Mouse (Mus musculus) adrenal gland, postnatal 36 days (tissue): ENCODE data around the gene Slc39a2. TPM values are rescaled to one million over a fixed set of nuclear protein-coding genes. Genes with fewer than 3 reads are reported as not detected.

Experiments
- DNase-seq, 2 experiments: peaks; one replicate each; pipeline ENCODE4 v3.0.0; 2021; ENCODE audit warnings: mixed read lengths in 1 of 2
- total RNA-seq, 2 experiments: library from RNA; stranded (reverse); gene quantifications; 2 replicates each; pipeline ENCODE4 v1.2.3; 2021

Gene Slc39a2
- total RNA-seq, 2 experiments from 2014 or later, result 0.33 to 0.99 TPM

- DNase-seq, result no peak
Measured at GRCm38 (mm10) chr14:51932092-51933020, 39.7 kb downstream of the Slc39a2 start.

- DNase-seq, result no peak
Measured at GRCm38 (mm10) chr14:51939005-51939404, 46.3 kb downstream of the Slc39a2 start.

- DNase-seq, result peak; percentile 61 to 65
Measured at GRCm38 (mm10) chr14:51940944-51941560, 48.4 kb downstream of the Slc39a2 start.

- DNase-seq, result peak in 1 of 2 experiments; percentile 35
Measured at GRCm38 (mm10) chr14:51941577-51941976, 48.9 kb downstream of the Slc39a2 start.

- DNase-seq, result no peak
Measured at GRCm38 (mm10) chr14:51942236-51942635, 49.5 kb downstream of the Slc39a2 start.

GRCm38 (mm10) chr14:51943336-51943735 lies 50.6 kb downstream of the Slc39a2 start:
- no peak for DNase-seq

Other genes starting within 250 kb of the Slc39a2 start
- gene Gm17079, start 197.4 kb upstream of the Slc39a2 start, total RNA-seq, result not detected
- not detected for gene Gm5800, start 175.7 kb upstream of the Slc39a2 start, total RNA-seq
- gene Ang4, start 119.3 kb upstream of the Slc39a2 start, total RNA-seq, result under 1 TPM in 1 of 2 experiments, not detected in 1; 0.46 TPM
- not detected for gene AY358078, start 92.8 kb upstream of the Slc39a2 start, total RNA-seq
- not detected for gene Ear6, start 39.2 kb upstream of the Slc39a2 start, total RNA-seq
- gene Mettl17, start 8.0 kb upstream of the Slc39a2 start, total RNA-seq, result 10 to 100 TPM; 22.1 to 39.7 TPM
- 100 to 1,000 TPM; 233 to 255 TPM for gene Ndrg2, start 21.3 kb downstream of the Slc39a2 start, total RNA-seq
- not detected for gene Tppp2, start 25.5 kb downstream of the Slc39a2 start, total RNA-seq
- gene Rnase13, start 29.9 kb downstream of the Slc39a2 start, total RNA-seq, result not detected
- gene Arhgef40, start 91.8 kb downstream of the Slc39a2 start, total RNA-seq, result 10 to 100 TPM; 46.6 to 51.6 TPM
- gene Tmem253, start 122.8 kb downstream of the Slc39a2 start, total RNA-seq, result 1 to 10 TPM; 1.7 to 2.5 TPM
- gene Zfp219, start 127.8 kb downstream of the Slc39a2 start, total RNA-seq, result 10 to 100 TPM; 51.9 to 62.1 TPM
- not detected for gene Olfr221, start 149.6 kb downstream of the Slc39a2 start, total RNA-seq
- gene Hnrnpc, start 211.1 kb downstream of the Slc39a2 start, total RNA-seq, result 100 to 1,000 TPM; 209 to 332 TPM
- gene Rpgrip1, start 217.8 kb downstream of the Slc39a2 start, total RNA-seq, result under 1 TPM; 0.33 to 0.93 TPM